In the genomic region with DNA sequence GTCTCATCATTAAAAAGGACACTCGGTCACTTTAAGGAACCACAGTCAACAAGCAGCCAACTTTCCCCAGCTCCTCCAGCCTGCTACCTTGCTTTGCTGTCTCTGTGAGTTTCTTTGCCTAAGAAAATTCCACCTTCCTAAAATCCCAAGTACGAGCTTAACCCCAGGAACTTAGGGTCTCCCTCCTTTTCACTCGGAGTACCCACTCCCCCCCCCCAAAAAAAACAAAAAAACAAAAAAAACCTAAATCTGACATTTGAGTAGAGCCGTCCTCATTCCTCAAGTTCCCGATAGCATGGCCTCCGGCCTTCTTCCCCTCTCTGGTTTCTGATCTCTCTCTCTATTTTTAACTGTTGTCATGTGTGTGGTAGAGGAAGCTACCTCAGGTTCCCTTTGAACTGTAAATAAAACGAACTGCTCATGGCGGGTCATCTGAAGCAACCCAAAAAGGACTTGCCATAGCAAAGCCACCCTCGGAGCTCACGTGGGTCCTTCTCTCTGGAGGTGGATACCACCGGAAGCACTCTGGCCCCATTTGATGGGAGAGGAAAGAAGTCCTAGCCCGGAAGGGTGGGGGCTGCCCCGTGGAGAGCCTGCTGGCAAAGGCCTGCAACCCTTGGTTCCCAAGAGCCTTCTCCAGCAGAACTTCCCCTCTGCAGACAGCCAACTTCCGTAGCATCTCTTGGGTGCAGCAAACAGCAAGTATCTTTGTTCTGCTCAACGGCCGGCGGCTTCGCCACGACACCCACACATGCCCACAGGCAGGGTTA, we compare ENCODE assay signal across 8 mouse cellular contexts. TPM values are rescaled to one million over a fixed set of nuclear protein-coding genes. Genes with fewer than 3 reads are reported as not detected.
A peak's percentile ranks its signal among the peaks of the same experiment; 100 is the strongest.
DNase-seq lines count a peak whose midpoint lies in the region; ATAC-seq lines count a peak whose summit lies in the region.
"Had no signal": no experiment of that assay in that cellular context is flagged by ENCODE, and none has a peak within 500 bp of the region (broad histone marks: within the 10 kb centered on the region; RNA-seq: fewer than 3 reads in every experiment).

Gene Pik3cd, minus strand, starts transcription at position 362 of the 770 bp plus-strand sequence.

- peak within 1 kb of the TSS; percentile 15 for H3K4me2 ChIP-seq in liver, embryonic 11.5 days
- no peak within 1 kb of the TSS for H3K4me2 ChIP-seq in neural tube, embryonic 14.5 days (ENCODE audit: low read depth, low read length)
- H3K4me2 ChIP-seq in intestine, embryonic 16.5 days (ENCODE audit: low read depth, low read length), result no peak within 1 kb of the TSS
- H3K4me2 ChIP-seq: embryonic facial prominence, embryonic 13.5 days had no signal

- ATAC-seq in liver, embryonic 11.5 days (replicated peaks; ENCODE audit: low FRiP score), result no peak
- no peak for ATAC-seq in neural tube, embryonic 14.5 days (ENCODE audit: low read depth)
- ATAC-seq in intestine, embryonic 16.5 days, result no peak

- peak; percentile 67 to 69 for DNase-seq in B cell, adult 2 months
- peak; percentile 70 for DNase-seq in CD4-positive, CD25-positive, alpha-beta regulatory T cell, adult 2 months (ENCODE audit: low read depth, low spot score)
- DNase-seq in heart, postnatal 25 days (ENCODE audit: low spot score), result peak; percentile 31
- no peak for DNase-seq in liver, embryonic 11.5 days (ENCODE audit: low spot score)
- no peak for DNase-seq in cerebellum, adult 11 months

- H3K27me3 ChIP-seq in liver, embryonic 11.5 days (replicated peaks; ENCODE audit: control insufficient read depth, insufficient read depth, low read length), result no peaks in the 10 kb centered on the region
- H3K27me3 ChIP-seq in neural tube, embryonic 14.5 days (ENCODE audit: control insufficient read depth, insufficient read depth, low read length), result no peaks in the 10 kb centered on the region
- peaks cover 2% of the 10 kb centered on the region; the same call in 1 of the 2 replicates for H3K27me3 ChIP-seq in intestine, embryonic 16.5 days (replicated peaks; ENCODE audit: control insufficient read depth, insufficient read depth, low read length)

- no peaks in the 10 kb centered on the region for H3K9me3 ChIP-seq in liver, embryonic 11.5 days (ENCODE audit: control insufficient read depth, low read length)
- H3K9me3 ChIP-seq in neural tube, embryonic 14.5 days (ENCODE audit: control insufficient read depth, low read length), result no peaks in the 10 kb centered on the region
- no peaks in the 10 kb centered on the region for H3K9me3 ChIP-seq in intestine, embryonic 16.5 days (ENCODE audit: control insufficient read depth, low read length)
- H3K9me3 ChIP-seq: embryonic facial prominence, embryonic 13.5 days had no signal

- WGBS in liver, embryonic 11.5 days, result 40% methylated on average over 19 of the region's 19 CpGs
- 69% methylated on average over 19 of the region's 19 CpGs for WGBS in neural tube, embryonic 14.5 days
- 70% methylated on average over 19 of the region's 19 CpGs for WGBS in intestine, embryonic 16.5 days

- intact Hi-C loops in heart, postnatal 25 days (cut with DNase I), result no loop called here

- no peak within 1 kb of the TSS for H3K4me3 ChIP-seq in liver, embryonic 11.5 days (ENCODE audit: low read depth, low read length)
- no peak within 1 kb of the TSS for H3K4me3 ChIP-seq in neural tube, embryonic 14.5 days (ENCODE audit: low read depth, low read length)
- H3K4me3 ChIP-seq in intestine, embryonic 16.5 days (ENCODE audit: low read length), result no peak within 1 kb of the TSS
- H3K4me3 ChIP-seq: embryonic facial prominence, embryonic 13.5 days had no signal

- no peaks in the 10 kb centered on the region for H3K36me3 ChIP-seq in liver, embryonic 11.5 days (ENCODE audit: control insufficient read depth, insufficient read depth, low read length)
- H3K36me3 ChIP-seq in neural tube, embryonic 14.5 days (ENCODE audit: control insufficient read depth, insufficient read depth, low read length), result no peaks in the 10 kb centered on the region
- H3K36me3 ChIP-seq in intestine, embryonic 16.5 days (ENCODE audit: control insufficient read depth, insufficient read depth, low read length), result no peaks in the 10 kb centered on the region
- H3K36me3 ChIP-seq: embryonic facial prominence, embryonic 13.5 days had no signal

- no peak within 1 kb of the TSS for H3K9ac ChIP-seq in liver, embryonic 11.5 days (ENCODE audit: low read depth, low read length)
- H3K9ac ChIP-seq in neural tube, embryonic 14.5 days (replicated peaks; ENCODE audit: low read depth, low read length), result no peak within 1 kb of the TSS
- H3K9ac ChIP-seq in intestine, embryonic 16.5 days (ENCODE audit: low read depth, low read length), result no peak within 1 kb of the TSS
- H3K9ac ChIP-seq: embryonic facial prominence, embryonic 13.5 days had no signal

- H3K4me1 ChIP-seq in liver, embryonic 11.5 days (replicated peaks; ENCODE audit: control insufficient read depth, insufficient read depth, low read length), result peaks cover 8% of the 10 kb centered on the region
- peaks cover 5% of the 10 kb centered on the region for H3K4me1 ChIP-seq in neural tube, embryonic 14.5 days (ENCODE audit: control insufficient read depth, insufficient read depth, low read length)
- peaks cover 7% of the 10 kb centered on the region; the same call in 1 of the 2 replicates for H3K4me1 ChIP-seq in intestine, embryonic 16.5 days (ENCODE audit: control insufficient read depth, insufficient read depth, low read length)

- no peak within 1 kb of the TSS for H3K27ac ChIP-seq in liver, embryonic 11.5 days (ENCODE audit: low read depth, low read length)
- H3K27ac ChIP-seq in neural tube, embryonic 14.5 days (ENCODE audit: low read depth, low read length), result no peak within 1 kb of the TSS
- no peak within 1 kb of the TSS for H3K27ac ChIP-seq in intestine, embryonic 16.5 days (ENCODE audit: low read length)
- H3K27ac ChIP-seq: embryonic facial prominence, embryonic 13.5 days had no signal

RNA-seq across cellular contexts. Expression of gene Pik3cd, which starts in this region (rescaled TPM):
- 1 to 10 TPM; 4.0 to 4.3 TPM for total RNA-seq in heart, postnatal 25 days (2021)
- polyA plus RNA-seq in liver, embryonic 11.5 days (2014; fragmentation: Nextera tagmentation; extraction: Ambion mirVana), result 12.6 and 12.9 TPM in 2 replicates
- polyA plus RNA-seq in neural tube, embryonic 14.5 days (2014; fragmentation: Nextera tagmentation; extraction: Ambion mirVana), result 16.5 and 19.7 TPM in 2 replicates
- polyA plus RNA-seq in intestine, embryonic 16.5 days (2015; fragmentation: Nextera tagmentation; extraction: Ambion mirVana), result 4.8 and 5.2 TPM in 2 replicates

Comparison
In these comparisons a context has a peak if more than half of its experiments do, and no peak if none do; other contexts are left out.
1. DNase-seq: peak in B cell, adult 2 months (2 of 2), CD4-positive, CD25-positive, alpha-beta regulatory T cell, adult 2 months (single experiment) and heart, postnatal 25 days (single experiment); none in liver, embryonic 11.5 days (single experiment) and cerebellum, adult 11 months (single experiment).